Mouse (Mus musculus) small intestine, adult 2 months (tissue): ENCODE measurements around the gene Cmip. TPM values are rescaled to one million over a fixed set of nuclear protein-coding genes. Genes with fewer than 3 reads are reported as not detected.

Experiments
- H3K27ac ChIP-seq: fragments of 200-500 bp; 2 replicates; pipeline ENCODE4 v1.5.1; 2012; ENCODE audit warnings: low read depth, low read length, control low read depth, inconsistent platforms; ENCODE audit not compliant: insufficient read depth
- H3K27me3 ChIP-seq: fragments of 200-500 bp; 2 replicates; pipeline ENCODE4 v1.6.1; 2012; ENCODE audit warnings: mild to moderate bottlenecking, moderate library complexity, low read length, inconsistent platforms; ENCODE audit not compliant: control insufficient read depth, insufficient read depth
- H3K36me3 ChIP-seq: fragments of 200-500 bp; 2 replicates; pipeline ENCODE4 v1.6.1; 2012; ENCODE audit warnings: mild to moderate bottlenecking, low read length, control low read depth, inconsistent platforms; ENCODE audit not compliant: control insufficient read depth, insufficient read depth
- H3K4me1 ChIP-seq: fragments of 200-500 bp; 2 replicates; pipeline ENCODE4 v1.6.1; 2012; ENCODE audit warnings: low read length, inconsistent platforms, mixed read lengths; ENCODE audit not compliant: control insufficient read depth, insufficient read depth, insufficient read length
- H3K4me3 ChIP-seq: fragments of 200-500 bp; 2 replicates; pipeline ENCODE4 v1.5.1; 2012; ENCODE audit warnings: low read depth, mild to moderate bottlenecking, control low read depth, inconsistent platforms, low read length, moderate library complexity
- CTCF ChIP-seq: fragments of 200-500 bp; IDR thresholded peaks from 2 replicates; pipeline ENCODE4 v1.5.1; 2012; ENCODE audit warnings: low read depth, mild to moderate bottlenecking, control low read depth, inconsistent platforms, low read length, moderate library complexity, mixed read lengths; ENCODE audit not compliant: insufficient replicate concordance, insufficient read length; ENCODE audit errors: extremely low read depth
- POLR2A ChIP-seq: fragments of 200-500 bp; IDR thresholded peaks from 2 replicates; pipeline ENCODE4 v1.6.1; 2012; ENCODE audit warnings: low read depth, mild to moderate bottlenecking, control low read depth, inconsistent platforms, low read length, moderate library complexity
- WGBS: fragments of 180-500 bp; shearing (Covaris S2); methylation state at CpG from one replicate; pipeline ENCODE4 v1.1.7; 2018; 5-methylcytosine and 5-hydroxymethylcytosine counted together
- polyA plus RNA-seq: library from polyadenylated mRNA; depleted of rRNA; stranded (reverse); fragments of >200 nt; gene quantifications from 2 replicates; pipeline ENCODE4 v1.2.3, GENCODE M21; 2012

Cmip gene
- polyA plus RNA-seq, 1 experiment: 129 TPM

GRCm38 (mm10) chr8:117472332-117472731 lies 215.5 kb downstream of the Cmip start:
- peaks cover 8% of the 10 kb centered on the region for H3K4me1 ChIP-seq
- peaks cover 3% of the 10 kb centered on the region; the same call in 1 of the 2 replicates for H3K27me3 ChIP-seq
- WGBS: 77% methylated on average over 4 of the region's 4 CpGs
- no peak overlapping the region for H3K4me3 ChIP-seq
- H3K27ac ChIP-seq: no peak overlapping the region
- H3K36me3 ChIP-seq: no peaks in the 10 kb centered on the region
- no peak for TF ChIP-seq POLR2A
- no peak for TF ChIP-seq CTCF

- no peak overlapping the region for H3K4me3 ChIP-seq
- TF ChIP-seq CTCF: peak; percentile 97
- TF ChIP-seq POLR2A: no peak
- no peak overlapping the region for H3K27ac ChIP-seq
- H3K36me3 ChIP-seq: no peaks in the 10 kb centered on the region
- 1% methylated on average over 5 of the region's 5 CpGs for WGBS
- H3K4me1 ChIP-seq: peaks cover 8% of the 10 kb centered on the region
- H3K27me3 ChIP-seq: no peaks in the 10 kb centered on the region; the same call in 1 of the 2 replicates
Observed at GRCm38 (mm10) chr8:117474944-117475343, 218.1 kb downstream of the Cmip start.

GRCm38 (mm10) chr8:117475819-117476218 lies 219.0 kb downstream of the Cmip start:
- H3K27ac ChIP-seq: no peak overlapping the region
- no peak for TF ChIP-seq CTCF
- TF ChIP-seq POLR2A: no peak

GRCm38 (mm10) chr8:117478082-117478481 lies 221.2 kb downstream of the Cmip start:
- TF ChIP-seq CTCF: no peak
- TF ChIP-seq POLR2A: no peak
- Histone ChIP-seq H3K27ac (no peak overlapping the region), H3K36me3 (no peaks in the 10 kb centered on the region), H3K27me3 (no peaks in the 10 kb centered on the region), H3K4me3 (no peak overlapping the region), H3K4me1 (peaks cover 2% of the 10 kb centered on the region; the same call in 1 of the 2 replicates)

More at GRCm38 (mm10) chr8:117475819-117476218, 219.0 kb downstream of the Cmip start:
- Histone ChIP-seq H3K27me3 (no peaks in the 10 kb centered on the region), H3K4me1 (peaks cover 2% of the 10 kb centered on the region; the same call in 1 of the 2 replicates), H3K4me3 (no peak overlapping the region), H3K36me3 (no peaks in the 10 kb centered on the region)
- WGBS: 56% methylated on average over 7 of the region's 7 CpGs

- 97% methylated on average over 9 of the region's 9 CpGs for WGBS
- no peaks in the 10 kb centered on the region for H3K36me3 ChIP-seq
- no peak overlapping the region for H3K4me3 ChIP-seq
- no peak overlapping the region for H3K27ac ChIP-seq
- H3K27me3 ChIP-seq: no peaks in the 10 kb centered on the region
- peaks cover 2% of the 10 kb centered on the region; the same call in 1 of the 2 replicates for H3K4me1 ChIP-seq
- no peak for TF ChIP-seq POLR2A
- no peak for TF ChIP-seq CTCF
Observed at GRCm38 (mm10) chr8:117479996-117480395, 223.1 kb downstream of the Cmip start.

- Histone ChIP-seq H3K4me3 (no peak overlapping the region), H3K36me3 (no peaks in the 10 kb centered on the region), H3K27ac (no peak overlapping the region), H3K4me1 (peaks cover 1% of the 10 kb centered on the region; the same call in 1 of the 2 replicates), H3K27me3 (no peaks in the 10 kb centered on the region)
- 64% methylated on average over 5 of the region's 5 CpGs for WGBS
- TF ChIP-seq POLR2A: no peak
Observed at GRCm38 (mm10) chr8:117480516-117480915, 223.7 kb downstream of the Cmip start.

GRCm38 (mm10) chr8:117481830-117482229 lies 225.0 kb downstream of the Cmip start:
- peak overlapping the region; percentile 40; the same call in 1 of the 2 replicates for H3K27ac ChIP-seq
- 63% methylated on average over 5 of the region's 5 CpGs for WGBS

More at GRCm38 (mm10) chr8:117481830-117482229, 225.0 kb downstream of the Cmip start:
- H3K36me3 ChIP-seq: no peaks in the 10 kb centered on the region
- no peaks in the 10 kb centered on the region for H3K4me1 ChIP-seq
- H3K4me3 ChIP-seq: no peak overlapping the region
- TF ChIP-seq POLR2A (no peak), CTCF (no peak)
- H3K27me3 ChIP-seq: no peaks in the 10 kb centered on the region
